Mouse (Mus musculus) E14TG2a.4 (cell line): ENCODE data around the gene Cdh13.

ENCODE experiments used
- CTCF ChIP-seq: conservative IDR thresholded peaks from 2 replicates; pipeline ENCODE4 v1.5.1; 2014; ENCODE audit warnings: low read length
- NANOG ChIP-seq: IDR thresholded peaks from 2 replicates; pipeline ENCODE4 v1.6.1; 2014; ENCODE audit warnings: borderline replicate concordance, low read length, mixed read lengths

GRCm38 (mm10) chr8:119128266-119128665, 844.7 kb downstream of the Cdh13 start:
- no peak for TF ChIP-seq CTCF
- no peak for TF ChIP-seq NANOG
